Mouse (Mus musculus): ENCODE results near the gene Clec1a.
"Not testable (repeated sequence)": the region's sequence is repeated elsewhere in the genome, so short reads cannot be mapped to it uniquely, and the experiment has no call there.

The Clec1a gene

GRCm38 (mm10) chr6:129451411-129452039 lies at the start of gene Clec1a:
Gene Clec1a, minus strand, starts transcription at chr6:129452000.
- DNase-seq (ENCODE audit: low spot score in 2 of 2): peak in 1 of 2 experiments; percentile 1

GRCm38 (mm10) chr6:129499516-129499915 lies 47.7 kb upstream of the Clec1a start:
- not testable (repeated sequence) for DNase-seq (ENCODE audit: low spot score in 2 of 2)

DNA sequence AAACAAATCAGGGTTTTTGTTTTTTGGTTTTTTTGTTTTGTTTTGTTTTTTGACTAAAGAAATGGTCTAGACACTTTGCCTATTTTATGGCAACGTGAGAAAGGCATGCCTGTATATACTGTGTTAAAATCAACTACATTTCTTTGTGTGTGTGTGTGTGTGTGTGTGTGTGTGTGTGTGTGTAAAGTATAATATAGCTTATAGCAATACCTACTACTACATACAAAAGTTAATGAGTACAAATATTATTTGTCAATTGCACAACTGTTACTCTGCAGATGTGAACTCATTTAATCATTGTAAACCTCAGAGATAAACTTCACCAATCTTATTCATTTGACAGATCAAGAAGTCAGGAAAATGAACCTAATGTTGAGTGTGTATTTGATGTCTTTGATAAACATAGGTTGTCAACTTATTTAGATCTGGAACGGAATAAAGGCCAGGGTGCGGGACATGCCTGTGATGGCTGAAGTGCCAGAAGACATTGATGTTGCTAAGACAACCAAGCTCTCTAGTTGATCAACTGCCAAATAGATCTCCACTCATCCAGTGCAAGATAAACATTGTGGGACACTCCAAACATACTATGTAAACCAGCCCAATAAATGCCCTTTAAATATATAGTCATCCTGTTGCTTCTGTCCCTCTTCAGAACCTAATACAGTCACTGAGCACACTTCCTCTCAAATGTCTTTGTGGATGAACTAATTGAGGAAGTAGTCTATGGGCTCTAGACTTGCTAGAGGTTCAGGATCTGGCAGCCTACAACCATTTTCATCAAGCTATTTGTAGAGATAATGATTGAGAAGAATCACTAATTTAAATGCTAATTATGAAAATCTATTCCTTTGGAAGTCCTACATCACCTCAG lies 45.8 kb upstream of the Clec1a start:
- no peak for DNase-seq (ENCODE audit: low spot score in 2 of 2)

GRCm38 (mm10) chr6:129494924-129495323 lies 43.1 kb upstream of the Clec1a start:
- no peak for DNase-seq (ENCODE audit: low spot score in 2 of 2)

- peak in 1 of 2 experiments; percentile 14 for DNase-seq (ENCODE audit: low spot score in 2 of 2)
Measured at GRCm38 (mm10) chr6:129480089-129480958, 28.5 kb upstream of the Clec1a start.

- peak in 1 of 2 experiments; percentile 9 for DNase-seq (ENCODE audit: low spot score in 2 of 2)
Measured at GRCm38 (mm10) chr6:129476404-129477126, 24.8 kb upstream of the Clec1a start.

- no peak for DNase-seq (ENCODE audit: low spot score in 2 of 2)
Measured at GRCm38 (mm10) chr6:129472627-129473026, 20.8 kb upstream of the Clec1a start.

DNA sequence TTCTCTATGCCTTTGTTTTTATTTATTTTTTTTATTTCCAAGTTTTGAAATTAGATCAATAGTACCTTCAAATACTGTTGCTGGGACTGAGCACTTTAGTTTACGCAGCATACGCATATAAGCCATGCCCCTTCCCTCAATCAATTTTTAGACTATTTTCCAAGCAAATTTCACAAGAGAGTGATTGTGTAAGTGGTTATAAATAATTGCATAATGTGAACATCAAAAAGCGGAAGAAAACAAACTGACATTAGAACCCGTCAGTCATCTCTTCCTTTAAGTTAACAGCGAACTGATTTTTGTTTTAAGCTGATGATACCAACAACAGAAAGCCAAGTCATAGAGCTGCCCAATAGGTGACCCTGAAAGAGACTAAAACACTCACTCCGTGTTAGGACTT lies 19.6 kb upstream of the Clec1a start:
- DNase-seq (ENCODE audit: low spot score in 2 of 2): no peak

- no peak for DNase-seq (ENCODE audit: low spot score in 2 of 2)
Measured at GRCm38 (mm10) chr6:129449743-129450142, 2.1 kb downstream of the Clec1a start.

GRCm38 (mm10) chr6:129438033-129438432 lies 13.8 kb downstream of the Clec1a start:
- no peak for DNase-seq (ENCODE audit: low spot score in 2 of 2)

DNA sequence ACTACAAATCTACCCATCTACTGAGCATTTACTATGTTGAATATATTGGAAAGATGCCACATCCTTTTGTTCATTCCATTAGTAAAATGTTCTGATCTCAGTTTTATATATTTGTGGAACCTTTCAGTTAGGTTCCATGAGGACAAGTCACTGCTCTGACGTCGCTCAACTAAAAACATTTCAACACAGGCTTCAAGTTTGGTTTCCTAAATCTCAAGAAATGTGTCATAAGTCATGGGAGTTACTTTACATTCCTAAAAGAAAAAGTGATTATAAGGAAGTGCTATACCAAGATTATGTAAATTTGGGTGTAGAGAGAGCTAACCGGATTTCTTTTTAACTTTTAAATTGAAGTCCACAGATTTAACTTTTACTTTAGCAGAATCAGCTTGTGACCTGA lies 15.8 kb downstream of the Clec1a start:
- DNase-seq (ENCODE audit: low spot score in 2 of 2): no peak

DNA sequence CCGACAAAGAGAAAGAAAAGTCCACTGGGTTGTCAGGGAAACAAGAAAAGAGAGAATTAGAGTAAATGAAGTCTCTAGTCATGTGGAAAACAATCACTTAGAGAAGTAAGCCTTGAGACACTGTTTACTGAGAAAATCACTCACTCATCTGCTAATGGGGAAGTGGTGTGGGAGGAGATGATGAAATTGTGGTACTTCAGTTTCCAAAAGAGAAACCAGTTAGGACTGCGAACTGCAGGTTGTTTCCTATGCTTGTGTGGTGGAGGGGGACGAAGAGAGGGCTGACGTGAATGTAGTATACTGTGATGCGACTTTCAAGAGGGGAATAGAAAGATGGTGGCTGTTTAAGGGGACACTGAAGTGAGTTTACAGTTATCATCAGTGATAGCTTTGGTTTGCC lies 17.6 kb downstream of the Clec1a start:
- DNase-seq (ENCODE audit: low spot score in 2 of 2): no peak

DNA sequence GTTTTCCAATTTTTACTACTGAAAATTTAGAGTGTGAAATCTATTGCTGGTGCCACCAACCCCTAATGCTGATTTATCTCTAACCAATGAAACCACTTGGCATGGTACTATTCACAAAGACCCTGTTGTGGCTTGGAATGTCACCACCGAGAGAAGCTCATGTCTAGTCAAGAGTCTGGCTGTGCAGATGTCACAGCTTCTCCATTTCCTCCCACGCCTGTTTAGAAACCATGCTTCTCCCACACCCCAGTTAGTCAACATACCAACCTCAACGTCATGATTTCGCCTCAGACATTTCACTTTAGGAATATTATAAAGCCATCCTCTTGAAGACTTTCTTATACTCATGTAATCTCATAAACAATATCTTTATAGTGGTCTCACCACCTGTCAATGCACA lies 24.5 kb downstream of the Clec1a start:
- DNase-seq (ENCODE audit: low spot score in 2 of 2): no peak

DNA sequence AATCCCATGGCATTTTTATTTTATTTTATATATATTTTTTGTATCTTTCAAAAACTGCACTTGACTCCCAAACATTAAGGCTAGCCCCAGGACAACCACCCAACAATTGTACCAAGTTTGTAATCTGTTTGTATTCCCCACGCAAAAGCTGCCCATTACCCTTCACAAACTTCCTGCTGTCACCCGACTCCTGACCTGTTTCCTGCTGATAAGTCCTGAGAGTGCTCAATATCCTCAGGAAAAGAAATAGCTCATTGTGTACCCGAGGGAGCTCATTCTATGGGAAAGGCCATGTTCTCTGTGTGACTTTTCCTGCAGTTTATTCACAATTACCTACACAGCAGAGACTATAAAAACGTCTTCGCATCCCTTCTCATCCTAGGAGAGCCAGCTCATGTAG lies 26.0 kb downstream of the Clec1a start:
- no peak for DNase-seq (ENCODE audit: low spot score in 2 of 2)

DNA sequence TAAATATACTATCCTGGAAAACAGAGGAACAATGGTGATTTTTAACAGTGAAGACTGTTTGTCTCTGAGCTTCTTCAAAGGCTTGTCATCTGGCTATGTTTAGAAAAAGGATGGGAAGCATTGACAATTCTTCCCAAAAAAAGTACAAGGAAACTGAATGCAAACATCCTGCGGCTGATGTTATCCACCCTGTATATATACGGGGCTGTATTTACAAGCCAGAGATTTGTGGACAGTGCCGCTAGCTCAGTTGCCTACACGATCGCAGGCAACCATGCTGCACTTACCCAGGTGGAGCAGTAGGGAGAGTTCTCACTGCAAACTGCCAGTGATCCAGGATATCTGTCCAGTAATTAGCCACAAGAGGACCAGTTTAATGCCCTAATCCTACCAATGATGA lies 26.6 kb downstream of the Clec1a start:
- DNase-seq (ENCODE audit: low spot score in 2 of 2): no peak

DNA sequence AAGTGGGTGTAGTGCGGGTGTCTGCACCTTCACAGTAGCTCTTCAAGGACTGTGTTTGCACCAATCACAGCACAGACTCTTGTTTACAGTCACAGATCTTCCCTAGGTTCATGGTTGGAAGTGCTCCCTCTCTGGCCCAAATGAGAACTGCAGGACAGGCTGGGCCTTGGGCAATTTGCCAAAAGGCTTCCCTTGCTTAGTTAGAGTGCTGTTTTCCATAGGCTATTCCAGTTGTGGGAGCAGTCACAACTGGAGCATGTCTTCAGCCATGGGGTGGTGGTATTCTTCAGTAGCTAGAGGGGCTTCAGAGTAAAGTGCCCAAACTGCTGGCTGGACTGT lies 28.1 kb downstream of the Clec1a start:
- peak; percentile 60 to 70 for DNase-seq (ENCODE audit: low spot score in 2 of 2)

- DNase-seq (ENCODE audit: low spot score in 2 of 2): no peak
Measured at GRCm38 (mm10) chr6:129423040-129423733, 28.6 kb downstream of the Clec1a start.

DNA sequence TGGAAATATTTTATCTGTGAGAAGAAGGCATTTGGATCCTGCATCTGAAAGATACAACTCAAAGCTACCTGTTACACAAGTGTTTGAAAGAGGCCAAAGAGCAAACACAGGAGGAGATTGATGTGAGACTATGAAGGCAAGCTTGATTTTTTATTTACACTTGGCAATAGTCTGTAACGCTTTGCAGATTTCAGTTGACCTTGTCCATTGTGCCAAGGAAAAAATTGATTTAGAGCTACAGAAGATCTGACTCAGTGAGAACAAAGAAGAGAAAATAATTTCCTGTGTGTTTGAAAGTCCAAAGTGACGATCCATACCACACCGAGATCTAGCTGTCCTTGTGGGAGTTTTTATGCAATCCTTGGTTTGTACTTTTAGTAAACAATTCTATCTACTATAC lies 29.5 kb downstream of the Clec1a start:
- DNase-seq (ENCODE audit: low spot score in 2 of 2): no peak

DNA sequence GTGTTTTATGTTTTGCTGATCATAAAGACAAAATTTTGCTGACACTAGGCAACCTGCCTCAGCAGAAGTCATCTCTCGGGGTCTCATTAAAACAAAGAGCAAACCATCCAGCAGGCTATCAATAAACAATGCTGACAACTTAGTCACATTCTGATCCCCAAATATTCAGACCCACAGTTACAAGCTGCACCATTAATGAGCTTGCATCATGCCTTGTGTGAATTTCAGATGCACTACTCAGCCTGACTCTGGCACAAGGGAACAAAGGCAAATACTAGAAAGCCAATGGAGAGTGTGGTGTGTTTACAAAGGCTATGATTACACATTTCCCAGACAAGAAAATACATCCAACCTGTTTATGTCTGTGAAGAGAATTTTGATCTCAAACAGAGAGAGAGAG lies 37.6 kb downstream of the Clec1a start:
- DNase-seq (ENCODE audit: low spot score in 2 of 2): no peak

DNA sequence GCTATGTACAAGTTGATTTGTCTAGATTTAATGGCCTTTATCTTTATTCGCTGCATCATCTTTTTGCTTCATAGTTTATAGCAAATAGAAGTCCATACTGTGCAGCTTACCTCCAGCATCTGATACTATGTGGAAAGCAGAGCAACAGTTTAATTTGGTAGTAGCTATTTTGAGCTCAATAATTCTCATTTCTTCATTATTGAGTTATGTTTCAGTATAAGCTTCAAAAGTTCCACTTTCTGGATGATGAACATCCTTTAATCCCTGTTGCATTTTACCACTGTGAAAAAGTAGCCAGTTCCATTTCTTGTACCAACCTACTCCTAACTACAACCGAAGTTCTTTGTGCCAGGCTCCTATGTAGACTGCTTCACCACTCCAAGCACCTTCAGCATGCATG lies 43.2 kb downstream of the Clec1a start, which contains the start of gene Clec9a:
Gene Clec9a, plus strand, starts transcription at position 301 of the 400 bp plus-strand sequence.
- DNase-seq (ENCODE audit: low spot score in 2 of 2): no peak

- DNase-seq (ENCODE audit: low spot score in 2 of 2): no peak
Measured at GRCm38 (mm10) chr6:129407324-129407723, 44.5 kb downstream of the Clec1a start.
